Mouse (Mus musculus) midbrain, postnatal 0 days (tissue): ENCODE measurements at regions not wholly inside any gene's neighbourhood (a gene's known extent, or its start where the extent isn't known, plus 50 kb on each side); places are given as distances from the start of the nearest gene placed in this dataset.

Source experiments
- ATAC-seq: fragments of 200-750 bp; cut with Nextera tagmentation; 2 replicates; pipeline ENCODE4 v1.8.0; 2017; ENCODE audit warnings: moderate number of reproducible peaks, mild to moderate bottlenecking, moderate TSS enrichment, moderate library complexity; ENCODE audit not compliant: low FRiP score
- DNase-seq: peaks from one replicate; pipeline ENCODE4 v3.0.0-alpha.2; 2015; ENCODE audit warnings: low spot score
- H3K27ac ChIP-seq: fragments of 300-500 bp; sonication (generic); 2 replicates; pipeline ENCODE4 v1.5.1; 2014; ENCODE audit warnings: low read depth, mild to moderate bottlenecking, low read length, mixed read lengths
- H3K27me3 ChIP-seq: fragments of 300-500 bp; sonication (generic); 2 replicates; pipeline ENCODE4 v1.6.1; 2014; ENCODE audit warnings: low read length, control low read depth, mixed read lengths; ENCODE audit not compliant: insufficient read depth
- H3K36me3 ChIP-seq: fragments of 300-500 bp; sonication (generic); 2 replicates; pipeline ENCODE4 v1.6.1; 2014; ENCODE audit warnings: low read length, control low read depth, mixed read lengths; ENCODE audit not compliant: insufficient read depth
- H3K4me1 ChIP-seq: fragments of 300-500 bp; sonication (generic); 2 replicates; pipeline ENCODE4 v1.6.1; 2014; ENCODE audit warnings: mild to moderate bottlenecking, control low read depth, antibody characterized with exemption, low read length, mixed read lengths; ENCODE audit not compliant: insufficient read depth
- H3K4me2 ChIP-seq: fragments of 300-500 bp; sonication (generic); 2 replicates; pipeline ENCODE4 v1.6.1; 2014; ENCODE audit warnings: low read depth, mild to moderate bottlenecking, low read length, mixed read lengths; ENCODE audit not compliant: poor library complexity, severe bottlenecking
- H3K4me3 ChIP-seq: fragments of 300-500 bp; sonication (generic); 2 replicates; pipeline ENCODE4 v1.5.1; 2014; ENCODE audit warnings: low read depth, mild to moderate bottlenecking, low read length, moderate library complexity
- H3K9ac ChIP-seq: fragments of 300-500 bp; sonication (generic); replicated peaks from 2 replicates; pipeline ENCODE4 v1.6.1; 2014; ENCODE audit warnings: mild to moderate bottlenecking, low read length, moderate library complexity, mixed read lengths; ENCODE audit not compliant: poor library complexity, severe bottlenecking
- H3K9me3 ChIP-seq: fragments of 300-500 bp; sonication (generic); 2 replicates; pipeline ENCODE4 v1.6.1; 2016; ENCODE audit warnings: low read length, control low read depth
- CTCF ChIP-seq: IDR thresholded peaks from 2 replicates; pipeline ENCODE4 v1.5.1; 2016; ENCODE audit warnings: antibody characterized with exemption, mild to moderate bottlenecking
- WGBS: fragments of 180-500 bp; shearing (Covaris S2); extraction: QIAGEN DNeasy Blood & Tissue Kit; methylation state at CpG from one replicate; pipeline ENCODE4 v1.1.7; 2014; 5-methylcytosine and 5-hydroxymethylcytosine counted together

DNA sequence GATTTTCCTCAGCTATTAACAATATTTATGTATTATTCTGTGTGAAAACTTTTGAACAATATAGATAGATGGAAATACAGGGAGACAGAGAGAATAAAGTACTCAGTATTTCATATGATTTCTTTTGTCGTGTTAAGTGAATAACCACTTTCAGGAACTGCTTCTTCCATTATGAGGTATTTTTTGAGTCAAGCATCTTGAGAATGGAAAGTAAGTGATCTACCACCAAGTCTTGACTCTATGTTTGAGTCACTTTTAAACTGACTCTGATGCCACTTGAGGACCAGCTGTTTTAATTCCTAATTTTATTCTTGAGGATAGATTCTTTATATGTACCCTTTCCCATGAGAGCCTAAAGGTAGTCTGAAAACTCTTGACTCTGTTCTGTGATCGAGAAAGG is 285.7 kb upstream of the A730009L09Rik start:
- ATAC-seq, result no peak
- no peak for TF ChIP-seq CTCF
- no peaks in the 10 kb centered on the region for H3K27me3 ChIP-seq

GRCm38 (mm10) chr16:84263746-84264145 is 251.2 kb upstream of the A730009L09Rik start:
- Histone ChIP-seq H3K9me3 (no peaks in the 10 kb centered on the region), H3K4me3 (no peak overlapping the region), H3K9ac (no peak overlapping the region), H3K4me1 (no peaks in the 10 kb centered on the region), H3K27ac (no peak overlapping the region), H3K27me3 (no peaks in the 10 kb centered on the region), H3K4me2 (no peak overlapping the region), H3K36me3 (no peaks in the 10 kb centered on the region)
- peak; percentile 8 for DNase-seq
- no peak for TF ChIP-seq CTCF
- WGBS, result 63% methylated on average over 5 of the region's 5 CpGs
- ATAC-seq, result no peak

More for the DNA sequence above, 285.7 kb upstream of the A730009L09Rik start:
- Histone ChIP-seq H3K36me3 (no peaks in the 10 kb centered on the region), H3K4me3 (no peak overlapping the region), H3K4me2 (no peak overlapping the region), H3K27ac (no peak overlapping the region), H3K9ac (no peak overlapping the region), H3K4me1 (no peaks in the 10 kb centered on the region), H3K9me3 (no peaks in the 10 kb centered on the region)
- WGBS, result 88% methylated on average over 2 of the region's 2 CpGs
- no peak for DNase-seq
